Mouse (Mus musculus): Measurements from ENCODE around the gene Atp5g1. TPM values are rescaled to one million over a fixed set of nuclear protein-coding genes. Genes with fewer than 3 reads are reported as not detected.
"Not testable (repeated sequence)": the region's sequence is repeated elsewhere in the genome, so short reads cannot be mapped to it uniquely, and the experiment has no call there.

Gene Atp5g1
- total RNA-seq (2021), result 1,000 to 10,000 TPM; 1,118 to 1,302 TPM
- long read RNA-seq, experiment 1, full-length matches to known transcripts, result 576 of 590 reads
- long read RNA-seq, experiment 1, partial matches to known transcripts, result 11 of 590 reads
- long read RNA-seq, experiment 1, other reads (novel, unspliced or antisense), result 3 of 590 reads
- long read RNA-seq, experiment 2, full-length matches to known transcripts, result 628 of 642 reads
- long read RNA-seq, experiment 2, partial matches to known transcripts, result 9 of 642 reads
- long read RNA-seq, experiment 2, other reads (novel, unspliced or antisense), result 5 of 642 reads

- DNase-seq, result peak; percentile 87
Measured at GRCm38 (mm10) chr11:96075509-96076220, at the start of gene Atp5g1. Atp5g1 (minus strand) TSS chr11:96075670.

DNA sequence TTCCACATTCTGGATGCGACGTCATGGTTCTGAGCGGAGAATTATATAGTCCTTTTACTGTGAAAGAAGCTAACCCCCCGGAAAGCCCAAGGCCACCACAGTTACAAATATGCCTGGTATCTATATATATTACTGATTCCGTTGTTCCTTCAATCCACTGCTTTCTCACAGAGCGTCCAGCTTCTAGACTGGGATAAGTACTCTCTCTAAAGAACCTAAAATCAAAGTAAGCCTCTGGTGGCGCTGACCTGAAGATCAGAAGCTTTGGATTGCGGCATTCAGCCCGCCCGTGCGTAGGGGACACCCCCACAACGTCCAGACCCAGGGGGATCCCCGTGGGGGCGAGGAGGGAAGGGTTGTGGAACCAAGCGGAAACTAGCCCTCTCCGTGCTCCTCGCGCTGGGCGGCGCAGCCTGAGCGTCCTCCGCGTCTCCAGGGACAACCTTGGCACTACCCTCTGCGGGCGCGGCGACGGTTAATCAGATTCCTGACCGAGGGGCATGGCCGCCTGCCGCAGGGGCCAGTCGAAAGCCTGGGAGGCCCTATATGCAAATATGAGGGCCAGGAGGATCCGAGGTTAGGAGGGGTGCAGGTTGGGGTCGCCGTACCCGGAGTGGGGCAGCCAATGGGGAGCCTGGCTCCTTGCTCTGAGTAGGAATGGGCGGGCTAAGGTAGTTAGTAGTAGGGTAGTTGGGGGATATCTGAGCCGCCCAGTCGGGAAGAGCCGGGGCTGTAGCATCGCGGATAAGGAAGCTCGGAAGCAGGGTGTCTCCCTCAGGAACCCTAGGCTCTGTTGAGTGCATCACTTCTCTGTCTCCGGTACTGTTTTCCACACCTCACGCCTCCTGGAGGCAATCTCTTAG, 48.8 kb upstream of the Atp5g1 start:
- no peak for DNase-seq

DNA sequence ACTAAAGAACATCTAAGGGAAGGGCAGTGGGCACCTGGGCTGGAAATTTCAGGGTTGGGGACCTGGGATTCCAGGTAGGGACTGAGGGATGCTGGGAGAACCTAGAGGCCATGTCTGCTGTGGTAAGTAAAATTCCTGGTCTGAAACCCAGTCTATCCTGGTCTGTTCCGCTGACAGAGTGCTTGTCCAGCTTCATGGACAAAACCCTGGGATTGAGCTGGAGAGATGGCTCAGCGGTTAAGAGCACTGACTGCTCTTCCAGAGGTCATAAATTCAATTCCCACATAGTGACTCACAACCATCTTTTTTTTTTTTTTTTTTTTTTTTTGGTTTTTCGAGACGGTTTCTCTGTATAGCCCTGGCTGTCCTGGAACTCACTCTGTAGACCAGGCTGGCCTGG, 47.3 kb upstream of the Atp5g1 start:
- not testable (repeated sequence) for DNase-seq

GRCm38 (mm10) chr11:96119401-96119800, 43.9 kb upstream of the Atp5g1 start:
- no peak for DNase-seq

GRCm38 (mm10) chr11:96116925-96117324, 41.5 kb upstream of the Atp5g1 start:
- not testable (repeated sequence) for DNase-seq

- DNase-seq, result no peak
Measured at GRCm38 (mm10) chr11:96116116-96116515, 40.6 kb upstream of the Atp5g1 start.

- DNase-seq, result no peak
Measured at GRCm38 (mm10) chr11:96115416-96115815, 39.9 kb upstream of the Atp5g1 start.

DNA sequence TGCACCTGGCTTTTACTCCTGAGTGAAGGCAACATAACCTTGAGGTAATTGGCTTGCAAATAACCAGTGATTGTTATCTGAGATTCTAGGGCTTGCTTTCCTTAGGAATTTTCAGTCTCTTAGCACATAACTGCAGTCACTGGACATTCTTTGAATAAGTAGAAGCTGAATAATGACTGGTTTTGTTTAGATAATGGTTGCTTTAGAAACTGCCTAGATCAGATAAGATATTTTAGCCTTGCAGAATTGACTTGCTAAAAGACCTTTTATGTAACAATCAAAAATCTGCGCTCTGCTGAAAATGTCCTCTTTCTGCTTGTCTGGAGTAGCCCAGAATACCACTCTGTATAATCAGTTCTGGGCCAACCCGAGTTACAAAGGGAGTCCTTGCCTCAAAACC, 38.6 kb upstream of the Atp5g1 start:
- DNase-seq, result no peak

DNA sequence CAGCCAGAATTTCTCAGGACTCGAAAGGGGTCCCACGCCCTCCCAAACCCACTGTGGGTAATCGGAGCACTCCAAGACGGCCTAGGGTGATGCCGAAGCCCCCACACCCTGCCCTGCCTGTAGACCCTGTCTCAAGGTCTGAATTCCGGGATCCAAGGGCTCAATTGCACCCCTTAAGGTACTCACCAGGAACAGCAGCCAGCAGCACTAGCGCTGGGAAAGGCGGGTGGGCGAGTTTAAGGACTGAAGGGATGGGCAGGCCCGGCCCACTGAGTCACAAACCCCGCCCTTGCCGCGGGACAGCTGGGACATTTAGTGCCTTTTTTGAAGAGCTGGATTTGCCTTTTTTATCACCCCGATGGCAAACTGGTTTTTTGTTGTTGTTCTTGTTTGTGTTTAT, 36.3 kb upstream of the Atp5g1 start, which contains the start of gene Calcoco2:
Gene Calcoco2, minus strand, starts transcription at position 214 of the 400 bp plus-strand sequence.
- DNase-seq, result no peak

GRCm38 (mm10) chr11:96110950-96111349, 35.5 kb upstream of the Atp5g1 start:
- DNase-seq, result not testable (repeated sequence)

- DNase-seq, result no peak
Measured at GRCm38 (mm10) chr11:96108376-96108775, 32.9 kb upstream of the Atp5g1 start.

- peak; percentile 57 for DNase-seq
Measured at GRCm38 (mm10) chr11:96093361-96093760, 17.9 kb upstream of the Atp5g1 start.

GRCm38 (mm10) chr11:96092674-96093291, 17.3 kb upstream of the Atp5g1 start:
- DNase-seq, result no peak

- DNase-seq, result no peak
Measured at GRCm38 (mm10) chr11:96091073-96091472, 15.6 kb upstream of the Atp5g1 start.

GRCm38 (mm10) chr11:96087981-96088380, 12.5 kb upstream of the Atp5g1 start:
- no peak for DNase-seq

DNA sequence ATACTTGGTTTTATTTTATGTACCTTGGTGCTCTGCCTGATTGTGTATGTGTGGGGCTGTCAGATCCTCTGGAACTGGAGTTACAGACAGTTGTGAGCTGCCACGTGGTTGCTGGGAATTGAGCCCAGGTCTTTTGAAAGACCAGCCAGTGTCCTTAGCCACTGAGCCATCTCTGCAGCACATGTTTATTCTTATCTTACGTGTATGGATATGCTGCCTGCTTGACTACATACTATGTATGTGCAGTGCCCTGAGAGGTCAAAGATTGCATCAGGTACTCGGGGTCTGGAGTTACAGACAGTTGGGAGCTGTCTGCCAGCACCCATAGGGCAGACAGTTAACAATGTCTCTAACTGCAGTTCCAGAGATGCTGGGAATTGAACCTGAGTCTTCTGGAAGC, 7.2 kb upstream of the Atp5g1 start:
- no peak for DNase-seq

GRCm38 (mm10) chr11:96080736-96081135, 5.3 kb upstream of the Atp5g1 start:
- no peak for DNase-seq

DNA sequence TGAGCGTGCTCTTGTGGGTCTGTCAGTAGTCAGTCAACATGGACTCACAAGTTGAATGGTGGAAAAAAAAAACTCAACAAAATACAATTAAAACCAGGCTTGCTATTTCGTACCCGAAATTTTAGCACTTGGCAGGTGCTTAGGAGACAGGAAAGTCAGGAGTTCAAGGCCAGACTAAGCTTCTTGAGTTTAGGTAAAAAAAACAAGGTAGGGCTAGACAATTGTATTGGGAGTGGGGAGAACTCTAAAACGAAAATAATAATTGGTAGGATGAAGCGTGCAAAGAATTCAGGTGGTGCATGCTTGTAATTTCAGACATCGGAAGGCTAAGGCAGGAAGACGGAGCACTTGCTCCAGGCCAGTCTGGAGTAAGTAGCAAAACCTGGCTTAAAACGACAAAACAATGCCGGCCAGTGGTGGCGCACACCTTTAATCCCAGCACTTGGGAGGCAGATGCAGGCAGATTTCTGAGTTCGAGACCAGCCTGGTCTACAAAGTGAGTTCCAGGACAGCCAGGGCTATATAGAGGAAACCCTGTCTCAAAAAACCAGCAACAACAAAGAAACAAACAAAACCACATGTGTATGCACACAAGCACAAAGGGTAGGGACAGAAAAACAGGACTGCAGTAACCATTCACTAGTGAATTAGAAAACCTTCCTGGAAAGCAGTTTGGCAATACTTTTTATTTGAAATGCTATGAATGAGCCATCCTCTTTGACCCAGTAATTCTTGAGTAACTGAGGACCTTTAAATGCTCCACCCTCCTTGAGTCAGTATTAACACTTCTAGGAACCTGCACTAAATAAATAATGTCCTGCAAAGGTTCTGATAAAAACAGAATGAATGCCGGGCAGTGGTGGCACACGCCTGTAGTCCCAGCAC, 993 bp upstream of the Atp5g1 start:
- DNase-seq, result no peak

- DNase-seq, result no peak
Measured at GRCm38 (mm10) chr11:96075177-96075508, 327 bp downstream of the Atp5g1 start.

GRCm38 (mm10) chr11:96074351-96075176, 906 bp downstream of the Atp5g1 start:
- DNase-seq, result no peak
